Mouse (Mus musculus) liver, embryonic 11.5 days (tissue): ENCODE results near the gene Tmem108. TPM values are rescaled to one million over a fixed set of nuclear protein-coding genes. Genes with fewer than 3 reads are reported as not detected.

Experiments
- ATAC-seq: fragments of 200-750 bp; cut with Nextera tagmentation; replicated peaks from 2 replicates; pipeline ENCODE4 v1.8.0; 2017; ENCODE audit warnings: moderate number of reproducible peaks, mild to moderate bottlenecking, moderate TSS enrichment, moderate library complexity; ENCODE audit not compliant: low FRiP score
- DNase-seq: peaks from one replicate; pipeline ENCODE4 v3.0.0-alpha.2; 2017; ENCODE audit warnings: low spot score
- H3K27ac ChIP-seq: fragments of 300-500 bp; sonication (generic); 2 replicates; pipeline ENCODE4 v1.5.1; 2014; ENCODE audit warnings: mild to moderate bottlenecking, low read depth, low read length, control low read depth
- H3K27me3 ChIP-seq: fragments of 300-500 bp; sonication (generic); replicated peaks from 2 replicates; pipeline ENCODE4 v1.6.1; 2014; ENCODE audit warnings: low read length, mixed read lengths; ENCODE audit not compliant: control insufficient read depth, insufficient read depth
- H3K36me3 ChIP-seq: fragments of 300-500 bp; sonication (generic); 2 replicates; pipeline ENCODE4 v1.6.1; 2014; ENCODE audit warnings: mild to moderate bottlenecking, low read length, moderate library complexity, mixed read lengths; ENCODE audit not compliant: control insufficient read depth, insufficient read depth
- H3K4me1 ChIP-seq: fragments of 300-500 bp; sonication (generic); replicated peaks from 2 replicates; pipeline ENCODE4 v1.6.1; 2014; ENCODE audit warnings: low read length, mixed read lengths; ENCODE audit not compliant: control insufficient read depth, insufficient read depth
- H3K4me2 ChIP-seq: fragments of 300-500 bp; sonication (generic); 2 replicates; pipeline ENCODE4 v1.6.1; 2014; ENCODE audit warnings: mild to moderate bottlenecking, control low read depth, moderate library complexity
- H3K4me3 ChIP-seq: fragments of 300-500 bp; sonication (generic); 2 replicates; pipeline ENCODE4 v1.5.1; 2014; ENCODE audit warnings: low read depth, low read length, control low read depth
- H3K9ac ChIP-seq: fragments of 300-500 bp; sonication (generic); 2 replicates; pipeline ENCODE4 v1.6.1; 2014; ENCODE audit warnings: low read depth, low read length, control low read depth
- H3K9me3 ChIP-seq: fragments of 300-500 bp; sonication (generic); 2 replicates; pipeline ENCODE4 v1.6.1; 2016; ENCODE audit warnings: low read length, inconsistent platforms, mixed read lengths; ENCODE audit not compliant: control insufficient read depth
- WGBS: fragments of 180-500 bp; shearing (Covaris S2); extraction: QIAGEN DNeasy Blood & Tissue Kit; methylation state at CpG from one replicate; pipeline ENCODE4 v1.1.7; 2014; 5-methylcytosine and 5-hydroxymethylcytosine counted together
- polyA plus RNA-seq: library from polyadenylated mRNA; unstranded; fragments of >200 nt; fragmentation: Nextera tagmentation; extraction: Ambion mirVana; gene quantifications from 2 replicates; pipeline ENCODE4 v1.2.1, GENCODE M21; 2014

The Tmem108 gene
- polyA plus RNA-seq, 1 experiment from 2014 or later = 17.6 TPM

GRCm38 (mm10) chr9:103558240-103558639, 203.4 kb downstream of the Tmem108 start:
- WGBS = 78% methylated on average over 7 of the region's 7 CpGs
- no peak overlapping the region for H3K4me3 ChIP-seq
- H3K27ac ChIP-seq = no peak overlapping the region

DNA sequence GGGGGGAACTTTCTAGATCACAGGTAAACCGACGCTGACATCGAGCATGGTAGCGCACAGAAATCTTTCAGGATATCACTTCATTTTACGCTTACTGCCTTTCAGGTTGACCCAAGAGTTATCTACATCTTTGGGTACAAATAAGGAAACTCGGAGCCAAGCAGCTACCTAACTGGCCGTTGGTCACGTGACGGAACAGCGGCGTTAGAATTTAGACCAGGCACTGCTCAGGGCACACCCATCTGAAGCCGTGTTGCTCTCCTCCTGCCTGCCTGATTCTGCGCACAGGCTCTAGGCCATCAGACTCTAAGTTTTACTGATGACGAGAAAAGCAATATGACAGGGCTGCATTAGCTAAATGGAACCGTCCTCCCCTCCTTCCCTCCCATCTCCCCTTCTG, 204.6 kb downstream of the Tmem108 start:
- no peak overlapping the region for H3K9ac ChIP-seq
- no peaks in the 10 kb centered on the region for H3K4me1 ChIP-seq
- no peaks in the 10 kb centered on the region for H3K36me3 ChIP-seq
- H3K9me3 ChIP-seq = no peaks in the 10 kb centered on the region
- H3K27me3 ChIP-seq = no peaks in the 10 kb centered on the region; the same call in 1 of the 2 replicates
- ATAC-seq (no peak), DNase-seq (no peak)
- no peak overlapping the region for H3K27ac ChIP-seq
- WGBS = 85% methylated on average over 15 of the region's 15 CpGs
- H3K4me2 ChIP-seq = no peak overlapping the region
- no peak overlapping the region for H3K4me3 ChIP-seq

More at GRCm38 (mm10) chr9:103558240-103558639, 203.4 kb downstream of the Tmem108 start:
- ATAC-seq = no peak
- no peaks in the 10 kb centered on the region for H3K9me3 ChIP-seq
- DNase-seq = no peak
- no peaks in the 10 kb centered on the region for H3K36me3 ChIP-seq
- no peaks in the 10 kb centered on the region; the same call in 1 of the 2 replicates for H3K27me3 ChIP-seq
- no peaks in the 10 kb centered on the region for H3K4me1 ChIP-seq
- H3K4me2 ChIP-seq = no peak overlapping the region
- H3K9ac ChIP-seq = no peak overlapping the region

DNA sequence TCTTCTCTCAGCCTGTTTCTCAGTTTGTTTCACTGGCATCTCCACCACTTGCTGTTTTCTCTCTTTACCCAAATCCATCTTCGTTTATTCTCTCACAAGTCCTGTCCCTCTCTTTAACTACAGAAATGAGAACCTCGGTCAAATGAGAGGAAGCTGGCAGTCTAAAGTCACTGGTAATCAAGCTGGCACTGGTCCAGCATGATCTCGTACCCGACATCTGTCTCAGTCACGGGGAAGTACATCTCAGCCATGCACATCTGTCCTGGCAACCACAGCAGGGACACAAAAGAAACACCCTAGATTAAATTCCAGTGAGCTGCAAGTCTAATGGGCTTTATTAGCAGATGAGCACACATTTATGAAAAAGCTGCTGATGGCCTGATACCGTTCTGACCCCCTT, 206.3 kb downstream of the Tmem108 start:
- ATAC-seq (no peak), DNase-seq (no peak)
- Histone ChIP-seq H3K27me3 (no peaks in the 10 kb centered on the region; the same call in 1 of the 2 replicates), H3K4me2 (no peak overlapping the region), H3K36me3 (no peaks in the 10 kb centered on the region), H3K4me1 (no peaks in the 10 kb centered on the region), H3K4me3 (no peak overlapping the region), H3K27ac (no peak overlapping the region), H3K9ac (no peak overlapping the region), H3K9me3 (no peaks in the 10 kb centered on the region)
- WGBS = 64% methylated on average over 6 of the region's 6 CpGs

DNA sequence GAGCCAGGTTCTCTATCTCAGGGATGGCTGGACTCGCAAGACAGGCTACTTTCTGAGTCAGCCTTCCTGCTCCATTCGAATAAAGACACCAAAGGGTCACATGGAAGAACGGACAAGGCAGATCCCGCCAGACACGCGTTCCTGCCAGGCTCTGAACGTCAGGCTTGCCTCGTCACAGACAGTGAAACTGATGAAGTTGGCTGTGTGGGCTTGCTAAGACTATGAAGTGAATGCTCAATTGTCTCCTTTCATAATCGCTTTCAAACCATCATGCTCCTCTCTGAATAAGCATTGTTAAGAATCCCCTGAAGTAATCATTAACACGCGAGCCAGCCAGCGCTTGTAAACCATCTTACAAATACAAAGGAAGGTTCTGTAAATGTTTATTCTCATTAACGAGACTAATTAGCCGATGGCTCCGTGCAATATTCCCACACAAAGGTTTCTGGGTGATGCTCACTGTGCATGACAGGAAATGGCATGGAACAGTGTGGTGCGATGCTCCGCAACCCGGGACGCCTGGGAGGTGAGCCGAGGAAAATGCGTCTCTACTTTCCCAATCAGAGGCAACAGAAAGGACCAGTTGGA, 210.9 kb downstream of the Tmem108 start:
- Histone ChIP-seq H3K36me3 (no peaks in the 10 kb centered on the region), H3K9me3 (no peaks in the 10 kb centered on the region), H3K4me3 (no peak overlapping the region), H3K27me3 (no peaks in the 10 kb centered on the region), H3K4me2 (no peak overlapping the region), H3K27ac (no peak overlapping the region), H3K9ac (no peak overlapping the region), H3K4me1 (no peaks in the 10 kb centered on the region)
- DNase-seq (no peak), ATAC-seq (no peak)
- WGBS = 79% methylated on average over 21 of the region's 21 CpGs

DNA sequence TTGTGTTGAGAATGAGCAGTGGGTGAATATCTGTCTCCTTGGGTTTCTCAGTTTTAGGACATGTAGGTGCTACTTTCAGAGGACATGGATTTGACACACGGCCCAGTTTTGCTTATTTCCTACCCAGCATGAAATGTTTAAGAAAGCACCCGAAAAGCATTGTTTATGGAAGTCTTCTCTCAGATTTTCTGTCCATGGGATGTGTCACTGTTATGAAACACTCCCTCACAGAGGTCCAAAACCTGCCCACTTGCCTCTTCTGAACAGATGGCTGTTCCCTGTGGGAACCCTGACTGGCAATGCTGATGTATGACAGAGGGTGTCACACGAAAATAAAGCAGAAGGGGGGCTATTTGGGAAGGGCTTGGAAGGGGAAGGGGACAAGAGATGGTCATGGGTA, 212.5 kb downstream of the Tmem108 start:
- Histone ChIP-seq H3K4me3 (no peak overlapping the region), H3K4me2 (no peak overlapping the region), H3K36me3 (no peaks in the 10 kb centered on the region), H3K27me3 (no peaks in the 10 kb centered on the region), H3K9me3 (no peaks in the 10 kb centered on the region), H3K4me1 (no peaks in the 10 kb centered on the region), H3K27ac (no peak overlapping the region), H3K9ac (no peak overlapping the region)
- DNase-seq (no peak), ATAC-seq (no peak)
- WGBS = 64% methylated on average over 3 of the region's 3 CpGs

GRCm38 (mm10) chr9:103548606-103549005, 213.0 kb downstream of the Tmem108 start:
- Histone ChIP-seq H3K27me3 (no peaks in the 10 kb centered on the region), H3K27ac (no peak overlapping the region), H3K4me1 (no peaks in the 10 kb centered on the region), H3K9me3 (no peaks in the 10 kb centered on the region), H3K4me2 (no peak overlapping the region), H3K36me3 (no peaks in the 10 kb centered on the region), H3K4me3 (no peak overlapping the region), H3K9ac (no peak overlapping the region)
- no peak for DNase-seq
- ATAC-seq = no peak
- WGBS = 83% methylated on average over 3 of the region's 3 CpGs

DNA sequence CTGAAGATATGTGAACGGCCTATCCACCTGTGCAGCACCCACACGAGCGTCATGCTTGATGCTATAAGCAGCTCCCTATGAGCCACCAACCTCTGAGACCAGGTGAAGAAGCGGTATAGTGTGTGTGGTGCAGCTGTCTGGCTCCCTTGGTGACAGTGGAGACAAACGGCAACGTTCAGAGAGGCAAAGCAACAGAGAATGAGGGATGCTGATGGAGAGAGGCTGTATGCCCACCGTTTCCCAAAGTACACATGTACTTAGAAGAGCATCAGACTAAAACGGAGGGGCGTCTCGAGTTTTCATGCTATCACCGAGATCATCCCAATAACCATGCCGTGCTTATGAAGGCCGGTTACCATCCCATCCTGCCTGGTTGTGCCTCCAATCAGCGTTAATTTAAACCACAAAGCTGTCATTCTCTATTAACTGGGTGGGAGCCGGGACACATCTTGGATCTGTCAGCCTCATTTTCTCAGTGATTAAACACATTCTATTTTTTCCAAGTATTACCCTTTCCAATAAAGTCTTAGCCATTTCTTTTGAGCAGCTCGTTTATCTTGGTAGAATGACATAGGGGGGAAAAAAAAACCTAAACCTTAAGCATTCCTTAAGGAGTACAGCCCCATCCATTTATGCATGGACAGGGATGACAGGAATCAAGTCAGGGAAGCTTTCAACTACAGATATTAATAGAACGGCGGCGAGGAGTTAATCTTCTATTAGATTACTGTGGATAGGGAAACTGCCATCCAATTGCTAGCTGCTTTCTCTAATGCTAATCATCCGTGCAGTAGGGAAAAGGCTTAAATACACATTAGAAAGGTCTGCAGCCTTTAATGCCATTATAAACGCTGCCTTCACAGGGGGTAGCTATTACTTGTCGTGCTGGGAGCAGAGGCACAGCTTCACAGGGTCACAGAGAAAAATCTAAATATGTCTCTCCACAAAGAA, 214.7 kb downstream of the Tmem108 start:
- Histone ChIP-seq H3K9ac (no peak overlapping the region), H3K36me3 (no peaks in the 10 kb centered on the region), H3K4me2 (no peak overlapping the region), H3K4me3 (no peak overlapping the region), H3K27ac (no peak overlapping the region), H3K27me3 (no peaks in the 10 kb centered on the region), H3K9me3 (no peaks in the 10 kb centered on the region), H3K4me1 (no peaks in the 10 kb centered on the region)
- 76% methylated on average over 22 of the region's 22 CpGs for WGBS
- ATAC-seq (no peak), DNase-seq (no peak)

DNA sequence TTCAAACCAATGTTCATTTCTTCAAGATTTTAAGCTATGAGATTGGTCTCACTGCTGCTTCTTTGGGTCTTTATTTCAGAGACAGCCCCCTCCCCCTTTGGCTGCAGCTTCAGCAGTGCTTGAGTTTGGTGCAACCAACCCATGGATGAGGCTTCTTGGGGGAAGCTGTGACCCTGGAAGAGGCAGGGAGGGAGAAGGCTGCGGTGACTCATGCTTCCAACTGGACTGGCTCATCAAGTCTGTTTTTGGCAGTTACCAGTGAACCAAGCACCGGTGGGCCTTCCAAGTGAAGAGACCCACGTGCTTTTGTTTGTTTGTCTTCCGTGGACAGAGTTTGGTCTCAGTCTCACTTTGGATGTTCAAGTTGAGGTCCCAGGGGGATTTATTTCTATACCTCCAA, 215.9 kb downstream of the Tmem108 start:
- no peaks in the 10 kb centered on the region for H3K27me3 ChIP-seq
- H3K9me3 ChIP-seq = no peaks in the 10 kb centered on the region
- no peak overlapping the region for H3K27ac ChIP-seq
- H3K4me2 ChIP-seq = no peak overlapping the region
- H3K9ac ChIP-seq = no peak overlapping the region
- WGBS = 67% methylated on average over 4 of the region's 4 CpGs
- H3K4me3 ChIP-seq = no peak overlapping the region
- ATAC-seq = no peak
- DNase-seq = no peak
- H3K4me1 ChIP-seq = no peaks in the 10 kb centered on the region
- no peaks in the 10 kb centered on the region for H3K36me3 ChIP-seq
